Mouse (Mus musculus) retina, adult 2 months (tissue): ENCODE results near the gene Stim1.
"Not testable (repeated sequence)": the region's sequence is repeated elsewhere in the genome, so short reads cannot be mapped to it uniquely, and the experiment has no call there.

Experiments
- DNase-seq: peaks from one replicate; pipeline ENCODE4 v3.0.0-alpha.2; 2012; ENCODE audit warnings: low read depth, low spot score

The Stim1 gene

DNA sequence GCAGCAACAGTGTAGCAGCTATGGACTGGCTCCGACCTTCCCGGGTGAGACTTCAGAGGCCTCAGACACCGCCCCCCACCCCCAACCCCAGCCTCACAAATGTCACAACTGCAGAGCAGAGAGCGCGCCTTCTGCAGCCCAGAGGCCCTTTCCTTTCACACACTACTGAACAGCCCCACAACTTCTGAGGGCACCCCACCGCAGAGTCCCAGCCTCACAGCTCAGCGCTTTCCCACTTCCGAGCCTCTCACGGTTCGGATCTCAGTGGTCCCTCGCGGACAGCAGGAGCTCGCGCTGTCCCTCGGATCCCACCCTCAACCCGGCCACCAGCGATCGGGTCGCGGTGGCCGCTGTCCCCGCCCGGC is 18.1 kb upstream of the Stim1 start:
- DNase-seq, result no peak

DNA sequence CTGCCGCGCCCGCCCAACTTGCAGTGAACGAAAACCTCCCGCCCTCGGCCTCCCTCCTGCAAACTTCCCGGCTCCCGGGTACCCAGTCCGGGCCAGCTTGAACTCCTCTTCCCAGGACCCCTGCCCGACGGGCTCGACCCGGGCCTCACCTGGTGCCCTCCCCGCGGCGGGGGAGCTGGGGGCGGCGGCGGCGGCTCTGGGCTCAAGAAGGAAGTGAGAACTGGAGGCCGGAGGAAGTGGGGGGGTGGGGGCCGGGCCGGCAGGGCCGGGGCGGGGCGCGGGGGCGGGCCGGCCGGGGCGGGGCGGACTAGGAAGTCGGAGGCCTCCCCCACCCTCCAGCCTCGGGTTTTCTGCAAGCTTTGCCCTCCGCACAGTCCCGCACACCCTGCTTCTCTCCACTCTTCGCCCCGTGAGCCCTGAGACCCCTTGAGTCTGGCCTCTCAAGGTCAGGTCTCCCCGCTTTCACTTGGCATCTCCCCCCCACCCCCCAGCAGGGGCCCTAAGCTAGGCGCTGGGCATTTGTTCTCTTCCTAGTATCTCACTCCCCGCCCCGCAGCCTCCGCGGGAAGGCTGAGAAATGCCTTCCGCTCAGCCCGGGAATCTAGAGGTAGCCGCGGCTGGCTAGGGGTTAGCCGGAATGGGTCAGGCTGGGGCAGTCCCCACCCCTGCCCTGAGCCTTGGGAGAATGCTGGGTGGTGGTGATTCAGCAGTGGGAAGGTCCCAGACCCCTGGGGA is 17.5 kb upstream of the Stim1 start:
- DNase-seq, result no peak

GRCm38 (mm10) chr7:102250631-102251214 is 16.9 kb upstream of the Stim1 start:
- DNase-seq, result no peak

GRCm38 (mm10) chr7:102253631-102254030 is 14.0 kb upstream of the Stim1 start:
- no peak for DNase-seq

DNA sequence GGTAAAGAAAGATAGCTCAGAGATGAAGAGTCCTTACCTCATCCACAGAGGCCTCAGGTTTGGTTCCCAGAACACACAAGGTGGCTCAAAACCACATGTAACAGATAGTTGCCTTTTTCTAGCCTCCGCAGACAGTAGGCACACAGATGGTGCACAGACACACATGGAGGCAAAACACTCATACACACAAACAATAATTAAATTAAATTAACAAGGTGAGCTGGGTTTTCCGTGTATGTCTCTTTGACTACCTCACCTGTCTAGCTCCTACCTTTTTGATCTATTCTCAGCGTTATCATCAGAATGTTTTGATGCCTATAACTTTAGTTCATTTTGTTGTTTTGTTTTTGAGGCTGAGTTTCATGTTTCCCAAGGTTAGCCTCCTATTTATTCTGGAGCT is 11.7 kb upstream of the Stim1 start, which contains the start of gene Rhog:
Rhog (minus strand) TSS at position 101 of the 400 bp plus-strand sequence.
- DNase-seq, result no peak

- no peak for DNase-seq
These were observed 11.0 kb upstream of the Stim1 start for GRCm38 (mm10) chr7:102256636-102257035.

DNA sequence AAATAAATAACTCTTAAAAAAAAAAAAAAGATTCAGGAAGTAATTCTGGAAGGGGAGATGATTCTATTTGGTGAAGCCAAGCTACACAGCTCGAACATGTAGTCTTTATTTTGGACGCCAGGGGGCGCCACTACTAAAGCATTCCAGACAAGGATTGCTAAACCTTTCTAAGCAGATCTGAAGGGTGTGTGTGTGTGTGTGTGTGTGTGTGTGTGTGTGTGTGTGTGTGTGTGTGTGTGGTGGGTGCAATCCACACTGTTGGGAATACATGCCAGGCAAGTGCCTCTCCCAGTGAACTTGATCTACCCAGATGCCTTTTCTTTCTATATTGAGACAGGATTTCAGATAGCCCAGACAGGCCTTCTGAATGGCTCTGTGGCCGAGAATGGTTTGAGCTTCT is 9.4 kb upstream of the Stim1 start:
- peak; percentile 73 for DNase-seq

DNA sequence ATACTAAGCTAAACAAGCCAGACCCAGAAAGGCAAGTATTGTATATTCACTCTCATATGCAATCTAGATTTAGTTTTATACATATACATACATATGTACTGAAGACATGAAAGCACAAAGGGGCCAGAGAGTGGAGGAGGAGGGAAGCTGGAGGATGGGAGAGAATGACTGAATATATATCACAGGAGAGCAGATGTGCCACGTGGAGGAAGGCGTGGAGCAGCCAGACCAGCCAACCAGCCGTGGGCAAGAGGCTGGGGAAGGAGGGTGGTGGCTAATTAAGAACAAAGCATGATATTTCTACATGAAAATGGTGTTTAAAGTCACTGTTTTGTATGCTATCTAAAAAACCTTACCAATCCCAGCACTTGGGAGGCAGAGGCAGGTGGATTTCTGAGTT is 8.9 kb upstream of the Stim1 start:
- no peak for DNase-seq

GRCm38 (mm10) chr7:102259716-102260479 is 7.7 kb upstream of the Stim1 start:
- DNase-seq, result no peak

- no peak for DNase-seq
These were observed 7.1 kb upstream of the Stim1 start for GRCm38 (mm10) chr7:102260518-102260917.

DNA sequence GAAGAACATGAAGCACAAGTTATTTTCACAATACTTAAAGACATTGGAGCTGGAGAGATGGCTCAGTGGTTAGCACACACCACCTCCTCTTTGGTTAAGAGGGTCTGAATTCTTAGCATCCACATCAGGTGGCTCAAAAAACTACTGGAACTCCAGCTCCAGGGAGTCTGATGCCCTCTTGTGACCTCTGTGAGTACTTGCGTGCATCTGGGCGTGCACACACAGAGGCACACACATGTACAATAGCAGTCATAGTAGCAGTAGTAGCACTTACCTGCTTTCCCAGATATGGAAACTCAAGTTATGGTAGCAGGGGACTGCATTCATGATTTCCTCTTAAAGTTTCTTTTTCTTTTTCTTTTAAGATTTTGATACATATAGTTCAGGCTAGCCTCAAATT is 4.6 kb upstream of the Stim1 start:
- DNase-seq, result no peak

DNA sequence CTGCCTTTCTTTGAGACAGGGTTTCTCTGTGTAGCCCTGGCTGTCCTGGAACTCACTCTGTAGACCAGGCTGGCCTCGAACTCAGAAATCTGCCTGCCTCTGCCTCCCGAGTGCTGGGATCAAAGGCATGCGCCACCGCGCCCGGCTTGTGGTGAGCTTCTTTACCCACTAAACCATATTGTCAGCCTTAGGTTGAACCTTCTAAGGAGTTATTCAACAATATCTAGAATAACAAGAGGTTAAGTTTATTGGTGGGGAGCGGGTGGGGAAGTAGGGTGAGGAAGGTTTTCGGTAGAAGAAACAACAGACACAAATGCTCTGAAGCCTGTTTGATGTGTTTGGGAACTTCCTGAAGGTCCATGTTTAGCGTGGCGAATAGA is 1.6 kb upstream of the Stim1 start:
- not testable (repeated sequence) for DNase-seq

GRCm38 (mm10) chr7:102266401-102267042 is 1.1 kb upstream of the Stim1 start:
- no peak for DNase-seq

- peak; percentile 79 for DNase-seq
These were observed 460 bp upstream of the Stim1 start for GRCm38 (mm10) chr7:102267113-102267579.

DNA sequence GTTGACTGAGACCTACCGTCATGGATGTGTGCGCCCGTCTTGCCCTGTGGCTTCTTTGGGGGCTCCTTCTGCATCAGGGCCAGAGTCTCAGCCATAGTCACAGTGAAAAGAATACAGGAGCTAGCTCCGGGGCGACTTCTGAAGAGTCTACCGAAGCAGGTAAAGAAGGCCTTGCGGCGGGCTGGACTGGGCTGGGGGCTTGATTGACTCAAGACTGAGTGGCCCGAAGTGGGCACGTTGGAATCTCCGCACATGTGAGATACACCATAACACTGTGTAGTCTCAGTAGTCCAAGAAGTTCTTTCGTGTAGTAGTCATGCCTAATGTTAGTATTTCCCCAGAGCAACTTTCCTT is 766 bp downstream of the Stim1 start:
- DNase-seq, result no peak

DNA sequence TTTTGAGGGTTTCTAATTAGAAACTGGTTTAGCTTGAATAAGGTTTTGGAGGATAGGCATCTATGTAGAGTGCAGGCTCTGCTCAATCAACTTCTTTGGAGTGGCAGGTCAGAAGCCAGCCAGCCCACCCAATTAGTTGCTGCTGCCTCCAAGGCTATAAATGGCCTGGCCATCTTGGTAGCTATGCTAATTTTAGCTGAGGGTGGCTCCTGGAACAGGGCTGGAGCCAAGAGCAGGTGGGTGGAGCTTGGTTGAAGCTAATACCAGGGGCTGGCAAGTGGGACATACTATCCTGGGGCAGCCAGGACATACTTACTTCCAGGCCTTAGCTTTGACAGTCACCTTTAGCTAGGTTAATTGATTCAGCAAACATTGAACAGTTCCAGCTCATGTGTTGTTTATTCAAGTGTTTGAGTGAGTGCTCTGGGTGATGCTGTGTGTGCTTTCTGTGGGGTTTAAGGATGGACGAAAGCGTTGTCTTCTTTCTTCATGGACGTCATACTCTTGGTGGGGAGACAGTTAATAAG is 4.9 kb downstream of the Stim1 start:
- no peak for DNase-seq

- no peak for DNase-seq
These were observed 13.8 kb downstream of the Stim1 start for GRCm38 (mm10) chr7:102281403-102281802.

DNA sequence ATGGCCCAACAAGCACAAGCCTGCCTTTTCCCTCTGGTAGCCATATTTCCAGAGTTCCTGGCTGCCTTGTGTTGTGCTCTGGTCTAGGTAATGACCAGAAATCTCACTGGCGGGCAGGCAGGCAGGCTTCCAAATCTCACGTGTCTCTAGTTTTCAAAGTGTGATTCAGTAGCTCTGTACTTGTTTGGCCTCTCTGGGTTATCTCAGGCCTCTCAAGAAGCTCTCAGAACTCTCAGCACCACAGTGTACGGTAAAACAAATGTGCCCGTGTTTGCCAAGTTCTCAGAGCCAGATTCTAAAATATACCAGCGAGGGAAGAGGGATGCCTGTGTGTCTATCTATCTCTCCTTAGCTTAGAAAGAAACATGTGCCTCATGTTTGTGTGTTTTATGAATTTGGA is 14.7 kb downstream of the Stim1 start:
- DNase-seq, result no peak

DNA sequence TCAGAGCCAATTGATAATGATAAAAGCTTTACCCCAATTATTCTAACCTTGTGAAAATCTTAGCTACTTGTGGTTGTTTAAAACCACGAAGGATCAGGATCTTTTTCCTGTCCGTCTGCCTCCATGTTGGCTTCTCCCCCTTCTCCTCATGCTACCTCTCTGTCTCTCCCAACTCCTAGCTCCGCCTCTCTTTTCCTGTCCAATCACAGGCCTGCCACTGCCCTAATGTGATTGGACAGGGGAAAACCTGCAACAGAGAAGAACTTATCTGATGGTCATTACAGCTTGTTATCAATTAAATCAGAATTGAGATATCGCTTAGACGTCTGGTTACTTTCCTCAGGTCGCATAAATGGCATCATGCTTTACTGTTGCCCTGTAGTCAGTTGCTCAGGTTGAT is 21.9 kb downstream of the Stim1 start:
- no peak for DNase-seq

DNA sequence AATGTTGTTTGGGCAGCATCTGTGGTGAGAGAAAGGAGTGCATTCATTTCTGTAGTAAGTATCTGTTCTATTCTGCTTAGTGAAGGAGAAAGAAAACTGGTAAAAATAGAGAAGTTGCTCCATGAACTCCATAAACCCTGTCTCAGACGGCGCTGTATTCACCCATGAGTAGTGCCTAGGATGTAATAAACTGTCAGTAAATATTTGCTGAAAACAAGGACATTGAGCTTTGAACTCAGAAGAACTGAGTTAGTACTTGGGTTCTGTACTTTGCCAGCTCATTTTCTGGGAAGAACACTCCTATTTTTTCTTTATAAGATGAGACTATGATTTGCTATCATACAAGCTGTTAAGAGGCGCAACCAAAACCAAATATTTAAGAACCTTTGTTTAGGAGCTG is 24.6 kb downstream of the Stim1 start:
- DNase-seq, result no peak

GRCm38 (mm10) chr7:102293234-102293633 is 25.6 kb downstream of the Stim1 start:
- no peak for DNase-seq

- DNase-seq, result no peak
These were observed 33.2 kb downstream of the Stim1 start for GRCm38 (mm10) chr7:102300761-102301160.
